8 mouse cellular contexts compared by ENCODE assay signal in genomic region chr12:80760396-80760801, GRCm38 (mm10). TPM values are rescaled to one million over a fixed set of nuclear protein-coding genes. Genes with fewer than 3 reads are reported as not detected.
DNase-seq lines count a peak whose midpoint lies in the region; ATAC-seq and TF ChIP-seq lines count a peak whose summit lies in the region.

TSS of gene Ccdc177 (minus strand) at chr12:80760687.

- peaks cover 3% of the 10 kb centered on the region; the same call in 1 of the 2 replicates for H3K27me3 ChIP-seq in forebrain, embryonic 11.5 days (ENCODE audit: control insufficient read depth, insufficient read depth, low read length)
- peaks cover 78% of the 10 kb centered on the region for H3K27me3 ChIP-seq in heart, embryonic 15.5 days
- H3K27me3 ChIP-seq in liver, adult 2 months (ENCODE audit: control insufficient read depth, insufficient read depth, low read length) = peaks cover 27% of the 10 kb centered on the region; the same call in 1 of the 2 replicates
- peaks cover 56% of the 10 kb centered on the region for H3K27me3 ChIP-seq in stomach, embryonic 16.5 days (ENCODE audit: control insufficient read depth, insufficient read depth, low read length)

- peak within 1 kb of the TSS; percentile 51 for H3K4me3 ChIP-seq in forebrain, embryonic 11.5 days (ENCODE audit: low read depth, low read length)
- H3K4me3 ChIP-seq in heart, embryonic 15.5 days = peak within 1 kb of the TSS; percentile 59
- no peak within 1 kb of the TSS for H3K4me3 ChIP-seq in liver, adult 2 months (ENCODE audit: insufficient read depth, low read depth, low read length)
- H3K4me3 ChIP-seq in stomach, embryonic 16.5 days (replicated peaks; ENCODE audit: low read length) = peak within 1 kb of the TSS; percentile 37

- DNase-seq in c-Kit-positive CD71-negative TER-119-negative erythroid progenitor cells, embryonic 14.5 days (ENCODE audit: low read depth) = peak; percentile 72
- DNase-seq in forebrain, embryonic 11.5 days (ENCODE audit: low spot score) = peak; percentile 91
- peak; percentile 90 for DNase-seq in kidney, postnatal 10 days
- DNase-seq in liver, adult 2 months (ENCODE audit: extremely low read depth, low read depth, low spot score) = peak; percentile 41
- DNase-seq in naive thymus-derived CD4-positive, alpha-beta T cell, adult 2 months (ENCODE audit: low read depth) = peak; percentile 87

- H3K4me2 ChIP-seq in forebrain, embryonic 11.5 days (ENCODE audit: low read depth, low read length, severe bottlenecking) = peak within 1 kb of the TSS; percentile 62
- H3K4me2 ChIP-seq in heart, embryonic 15.5 days = peak within 1 kb of the TSS; percentile 96
- H3K4me2 ChIP-seq in stomach, embryonic 16.5 days (ENCODE audit: low read depth, low read length) = peak within 1 kb of the TSS; percentile 53

- H3K9ac ChIP-seq in forebrain, embryonic 11.5 days (ENCODE audit: low read length) = peak within 1 kb of the TSS; percentile 94
- no peak within 1 kb of the TSS for H3K9ac ChIP-seq in heart, embryonic 15.5 days
- H3K9ac ChIP-seq in liver, adult 2 months (ENCODE audit: low read depth, low read length) = no peak within 1 kb of the TSS
- peak within 1 kb of the TSS; percentile 40; the same call in 1 of the 2 replicates for H3K9ac ChIP-seq in stomach, embryonic 16.5 days (ENCODE audit: low read length)

- ATAC-seq in CD4-positive, CD25-positive, alpha-beta regulatory T cell, adult 4 months = peak; percentile 89
- ATAC-seq in forebrain, embryonic 11.5 days (replicated peaks; ENCODE audit: low FRiP score) = peak; percentile 71
- ATAC-seq in heart, embryonic 15.5 days (replicated peaks; ENCODE audit: insufficient number of reproducible peaks, insufficient read depth, low FRiP score, low read depth) = no peak
- no peak for ATAC-seq in stomach, embryonic 16.5 days (ENCODE audit: insufficient read depth, low FRiP score)

- no peak for TF ChIP-seq POLR2A in liver, adult 2 months (IDR thresholded peaks at IDR 0.05; ENCODE audit: extremely low read depth, insufficient read depth, low read length)

- H3K79me2 ChIP-seq in liver, adult 2 months (ENCODE audit: control insufficient read depth, insufficient read depth, low read length) = no peaks in the 10 kb centered on the region

- 0% methylated on average over 24 of the region's 24 CpGs for WGBS in forebrain, embryonic 11.5 days
- WGBS in heart, embryonic 15.5 days = 0% methylated on average over 24 of the region's 24 CpGs
- WGBS in liver, adult 2 months = 1% methylated on average over 24 of the region's 24 CpGs
- WGBS in stomach, embryonic 16.5 days = 2% methylated on average over 24 of the region's 24 CpGs

- peak; percentile 87 for TF ChIP-seq CTCF in liver, adult 2 months (IDR thresholded peaks at IDR 0.05; ENCODE audit: low read depth, low read length)

- H3K27ac ChIP-seq in forebrain, embryonic 11.5 days (ENCODE audit: low read depth, low read length) = peak within 1 kb of the TSS; percentile 99
- H3K27ac ChIP-seq in heart, embryonic 15.5 days = no peak within 1 kb of the TSS
- H3K27ac ChIP-seq in liver, adult 2 months (replicated peaks; ENCODE audit: insufficient read depth, low read depth, low read length) = no peak within 1 kb of the TSS
- H3K27ac ChIP-seq in stomach, embryonic 16.5 days (ENCODE audit: low read length) = no peak within 1 kb of the TSS

- H3K9me3 ChIP-seq in forebrain, embryonic 11.5 days (ENCODE audit: control insufficient read depth, low read length) = peaks cover 36% of the 10 kb centered on the region
- no peaks in the 10 kb centered on the region for H3K9me3 ChIP-seq in heart, embryonic 15.5 days (replicated peaks)
- no peaks in the 10 kb centered on the region for H3K9me3 ChIP-seq in stomach, embryonic 16.5 days (replicated peaks; ENCODE audit: control insufficient read depth, low read length)

- H3K4me1 ChIP-seq in forebrain, embryonic 11.5 days (replicated peaks; ENCODE audit: control insufficient read depth, insufficient read depth, low read length) = peaks cover 6% of the 10 kb centered on the region; the same call in 1 of the 2 replicates
- peaks cover 34% of the 10 kb centered on the region for H3K4me1 ChIP-seq in heart, embryonic 15.5 days (replicated peaks)
- peaks cover 4% of the 10 kb centered on the region; the same call in 1 of the 2 replicates for H3K4me1 ChIP-seq in liver, adult 2 months (ENCODE audit: control insufficient read depth, insufficient read depth, low read length)
- H3K4me1 ChIP-seq in stomach, embryonic 16.5 days (ENCODE audit: control insufficient read depth, insufficient read depth, low read length) = peaks cover 27% of the 10 kb centered on the region

- H3K36me3 ChIP-seq in forebrain, embryonic 11.5 days (ENCODE audit: control insufficient read depth, insufficient read depth, low read length) = peaks cover 37% of the 10 kb centered on the region
- no peaks in the 10 kb centered on the region for H3K36me3 ChIP-seq in heart, embryonic 15.5 days
- H3K36me3 ChIP-seq in liver, adult 2 months (ENCODE audit: control insufficient read depth, insufficient read depth, low read length) = no peaks in the 10 kb centered on the region
- H3K36me3 ChIP-seq in stomach, embryonic 16.5 days (ENCODE audit: control insufficient read depth, insufficient read depth, low read length) = no peaks in the 10 kb centered on the region

RNA-seq across cellular contexts. Expression of gene Ccdc177, which starts in this region (rescaled TPM):
- not detected for polyA plus RNA-seq in CD4-positive, CD25-positive, alpha-beta regulatory T cell, adult 4 months (2017; shearing (Covaris generic))
- 5.1 and 6.8 TPM in 2 replicates for polyA plus RNA-seq in forebrain, embryonic 11.5 days (2014; fragmentation: Nextera tagmentation; extraction: Ambion mirVana)
- not detected in 2 replicates for polyA plus RNA-seq in heart, embryonic 15.5 days (2015; fragmentation: Nextera tagmentation; extraction: Ambion mirVana)
- total RNA-seq in liver, adult 2 months (2014; rRNA removed) = not detected in 2 replicates
- not detected in 2 replicates for polyA plus RNA-seq in liver, adult 2 months (2012; rRNA removed)
- 0.09 TPM in 1 of 2 replicates, not detected in the other for polyA plus RNA-seq in stomach, embryonic 16.5 days (2015; fragmentation: Nextera tagmentation; extraction: Ambion mirVana)

Comparison
In these comparisons a context has a peak if more than half of its experiments do, and no peak if none do; other contexts are left out.
1. Peak in ATAC-seq in CD4-positive, CD25-positive, alpha-beta regulatory T cell, adult 4 months; RNA of the gene not detected or under 1 TPM.
2. Peak in DNase-seq in liver, adult 2 months; RNA of the gene not detected or under 1 TPM.
3. DNase-seq: peak in every context shown above with its lines; median percentile 91 in forebrain, embryonic 11.5 days; 90 in kidney, postnatal 10 days; 87 in naive thymus-derived CD4-positive, alpha-beta T cell, adult 2 months; 72 in c-Kit-positive CD71-negative TER-119-negative erythroid progenitor cells, embryonic 14.5 days; 41 in liver, adult 2 months.
4. H3K9ac ChIP-seq: peak in forebrain, embryonic 11.5 days (single experiment) and stomach, embryonic 16.5 days (single experiment); none in heart, embryonic 15.5 days (single experiment) and liver, adult 2 months (single experiment).
5. Peak in every context shown above with its lines, with median percentiles within 50 percentile points of each other: H3K4me2 ChIP-seq.